Mouse (Mus musculus) midbrain, embryonic 10.5 days (tissue): ENCODE results near the gene Rln1. TPM values are rescaled to one million over a fixed set of nuclear protein-coding genes. Genes with fewer than 3 reads are reported as not detected.

Source experiments
- DNase-seq: peaks from one replicate; pipeline ENCODE4 v3.0.0-alpha.2; 2017; ENCODE audit warnings: low spot score
- H3K27ac ChIP-seq: fragments of 300-500 bp; sonication (generic); replicated peaks from 2 replicates; pipeline ENCODE4 v1.5.1; 2016; ENCODE audit warnings: mild to moderate bottlenecking
- H3K27me3 ChIP-seq: fragments of 300-500 bp; sonication (generic); 2 replicates; pipeline ENCODE4 v1.6.1; 2016; ENCODE audit warnings: low read depth, mild to moderate bottlenecking; ENCODE audit not compliant: poor library complexity, severe bottlenecking
- H3K36me3 ChIP-seq: fragments of 300-500 bp; sonication (generic); 2 replicates; pipeline ENCODE4 v1.6.1; 2016; ENCODE audit warnings: mild to moderate bottlenecking, moderate library complexity
- H3K4me1 ChIP-seq: fragments of 300-500 bp; sonication (generic); 2 replicates; pipeline ENCODE4 v1.6.1; 2016
- H3K4me3 ChIP-seq: fragments of 300-500 bp; sonication (generic); 2 replicates; pipeline ENCODE4 v1.5.1; 2016; ENCODE audit warnings: mild to moderate bottlenecking, moderate library complexity
- H3K9me3 ChIP-seq: fragments of 300-500 bp; sonication (generic); replicated peaks from 2 replicates; pipeline ENCODE4 v1.6.1; 2016; ENCODE audit warnings: mild to moderate bottlenecking
- WGBS: fragments of 180-500 bp; shearing (Covaris S2); methylation state at CpG from one replicate; pipeline ENCODE4 v1.1.7; 2016; 5-methylcytosine and 5-hydroxymethylcytosine counted together
- polyA plus RNA-seq: library from polyadenylated mRNA; unstranded; fragments of >200 nt; fragmentation: Nextera tagmentation; extraction: Ambion mirVana; gene quantifications from 2 replicates; pipeline ENCODE4 v1.2.1, GENCODE M21; 2016

Rln1 gene
- polyA plus RNA-seq, 1 experiment from 2014 or later = 1.3 TPM

- Histone ChIP-seq H3K9me3 (no peaks in the 10 kb centered on the region), H3K4me3 (no peak overlapping the region), H3K27me3 (no peaks in the 10 kb centered on the region), H3K36me3 (no peaks in the 10 kb centered on the region), H3K4me1 (peaks cover 8% of the 10 kb centered on the region), H3K27ac (no peak overlapping the region)
- 57% methylated on average over 5 of the region's 5 CpGs for WGBS
- DNase-seq = no peak
Observed at GRCm38 (mm10) chr19:29350991-29351390, 16.5 kb upstream of the Rln1 start.

- Histone ChIP-seq H3K36me3 (no peaks in the 10 kb centered on the region), H3K9me3 (no peaks in the 10 kb centered on the region), H3K4me3 (no peak overlapping the region), H3K27me3 (no peaks in the 10 kb centered on the region), H3K4me1 (peaks cover 1% of the 10 kb centered on the region; the same call in 1 of the 2 replicates), H3K27ac (no peak overlapping the region)
- WGBS = 86% methylated on average over 6 of the region's 6 CpGs
- DNase-seq = no peak
Observed at GRCm38 (mm10) chr19:29345636-29346035, 11.2 kb upstream of the Rln1 start.

GRCm38 (mm10) chr19:29344868-29345267 lies 10.4 kb upstream of the Rln1 start:
- no peaks in the 10 kb centered on the region for H3K36me3 ChIP-seq
- no peak overlapping the region for H3K27ac ChIP-seq
- DNase-seq = no peak

GRCm38 (mm10) chr19:29342281-29342680 lies 7.8 kb upstream of the Rln1 start:
- Histone ChIP-seq H3K4me1 (no peaks in the 10 kb centered on the region), H3K27me3 (no peaks in the 10 kb centered on the region), H3K36me3 (no peaks in the 10 kb centered on the region), H3K4me3 (no peak overlapping the region), H3K9me3 (no peaks in the 10 kb centered on the region), H3K27ac (no peak overlapping the region)
- 87% methylated on average over 6 of the region's 6 CpGs for WGBS
- DNase-seq = no peak

More at GRCm38 (mm10) chr19:29344868-29345267, 10.4 kb upstream of the Rln1 start:
- no peak overlapping the region for H3K4me3 ChIP-seq
- no peaks in the 10 kb centered on the region for H3K4me1 ChIP-seq
- no peaks in the 10 kb centered on the region for H3K27me3 ChIP-seq
- no peaks in the 10 kb centered on the region for H3K9me3 ChIP-seq

DNA sequence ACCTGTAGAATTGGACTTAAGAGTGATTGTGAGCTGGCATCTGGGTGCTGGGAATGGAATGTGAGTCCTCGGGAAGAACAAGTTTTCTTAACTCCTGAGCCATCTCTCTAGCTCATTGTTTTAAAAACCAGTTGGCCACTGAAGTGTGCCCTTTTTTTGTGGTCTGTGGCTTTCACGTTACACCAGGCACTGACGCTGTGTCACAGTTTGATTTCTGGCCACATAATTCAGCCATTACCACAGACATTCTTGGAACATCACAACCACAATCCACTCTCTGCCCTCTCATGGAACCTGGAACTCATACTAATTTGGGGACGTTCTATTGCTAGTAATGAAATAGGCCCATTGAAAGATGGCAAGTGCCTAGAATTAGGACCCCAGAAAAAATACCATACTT lies 6.6 kb upstream of the Rln1 start:
- no peak overlapping the region for H3K27ac ChIP-seq
- H3K4me1 ChIP-seq = no peaks in the 10 kb centered on the region
- H3K36me3 ChIP-seq = no peaks in the 10 kb centered on the region
- no peaks in the 10 kb centered on the region for H3K27me3 ChIP-seq
- no peaks in the 10 kb centered on the region for H3K9me3 ChIP-seq
- no peak for DNase-seq
- WGBS = 87% methylated on average over 4 of the region's 4 CpGs
- no peak overlapping the region for H3K4me3 ChIP-seq

GRCm38 (mm10) chr19:29336624-29337023 lies 2.2 kb upstream of the Rln1 start:
- WGBS = 92% methylated on average over 2 of the region's 2 CpGs
- Histone ChIP-seq H3K4me3 (no peak overlapping the region), H3K9me3 (no peaks in the 10 kb centered on the region), H3K27ac (no peak overlapping the region), H3K36me3 (no peaks in the 10 kb centered on the region), H3K4me1 (peaks cover 11% of the 10 kb centered on the region), H3K27me3 (peaks cover 27% of the 10 kb centered on the region)
- DNase-seq = no peak

GRCm38 (mm10) chr19:29326822-29327552 lies 7.5 kb downstream of the Rln1 start:
- peaks cover 13% of the 10 kb centered on the region for H3K4me1 ChIP-seq
- no peak for DNase-seq
- WGBS = 77% methylated on average over 13 of the region's 13 CpGs
- no peak overlapping the region for H3K27ac ChIP-seq
- no peaks in the 10 kb centered on the region for H3K9me3 ChIP-seq
- H3K36me3 ChIP-seq = no peaks in the 10 kb centered on the region
- no peak overlapping the region for H3K4me3 ChIP-seq
- peaks cover 21% of the 10 kb centered on the region for H3K27me3 ChIP-seq

DNA sequence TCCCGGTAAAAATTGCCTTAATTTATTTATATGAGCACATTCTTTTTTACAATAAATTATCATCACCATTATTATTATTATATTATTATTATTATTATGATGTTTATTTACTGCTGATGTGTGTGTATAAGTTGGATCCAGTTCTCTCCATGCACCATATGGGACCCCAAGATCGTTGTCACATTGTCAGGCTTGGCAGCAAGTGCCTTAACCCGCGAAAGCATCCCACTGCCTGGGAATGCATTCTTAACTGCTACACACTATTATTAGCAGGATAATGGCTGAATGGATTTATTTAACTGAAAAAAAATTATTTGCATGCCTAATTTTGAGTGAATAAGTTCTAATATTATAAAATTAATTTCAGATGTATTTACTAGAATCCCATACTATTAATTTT lies 8.1 kb downstream of the Rln1 start:
- DNase-seq = no peak
- no peak overlapping the region for H3K4me3 ChIP-seq
- no peak overlapping the region for H3K27ac ChIP-seq
- H3K36me3 ChIP-seq = no peaks in the 10 kb centered on the region
- 96% methylated on average over 4 of the region's 4 CpGs for WGBS
- peaks cover 13% of the 10 kb centered on the region for H3K4me1 ChIP-seq
- no peaks in the 10 kb centered on the region for H3K9me3 ChIP-seq
- H3K27me3 ChIP-seq = peaks cover 21% of the 10 kb centered on the region

DNA sequence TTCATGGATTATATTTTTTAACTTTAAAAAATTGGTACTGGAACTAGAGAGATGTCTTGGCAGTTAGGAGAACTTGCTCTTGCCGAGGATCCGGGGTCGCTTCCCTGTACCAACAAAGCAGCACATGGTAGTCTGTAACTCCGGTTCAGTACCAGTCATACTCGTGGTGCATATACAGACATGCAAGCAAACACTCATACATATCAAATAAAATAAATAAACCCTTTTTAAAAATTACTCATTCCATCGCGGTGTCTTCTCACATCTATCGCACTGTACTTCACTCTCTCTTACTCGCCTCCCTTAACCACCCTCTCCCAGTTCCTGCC lies 8.7 kb downstream of the Rln1 start:
- DNase-seq = no peak
- Histone ChIP-seq H3K27me3 (peaks cover 21% of the 10 kb centered on the region), H3K36me3 (no peaks in the 10 kb centered on the region), H3K4me3 (peak overlapping the region; percentile 54; the same call in 1 of the 2 replicates), H3K9me3 (no peaks in the 10 kb centered on the region), H3K4me1 (peaks cover 13% of the 10 kb centered on the region), H3K27ac (no peak overlapping the region)
- 74% methylated on average over 9 of the region's 9 CpGs for WGBS

- Histone ChIP-seq H3K9me3 (no peaks in the 10 kb centered on the region), H3K27me3 (peaks cover 21% of the 10 kb centered on the region), H3K27ac (peak within 1 kb of the TSS; percentile 61), H3K4me3 (peak within 1 kb of the TSS; percentile 54), H3K4me1 (peaks cover 13% of the 10 kb centered on the region), H3K36me3 (no peaks in the 10 kb centered on the region)
- WGBS = 6% methylated on average over 31 of the region's 31 CpGs
- DNase-seq = peak; percentile 84
Observed at GRCm38 (mm10) chr19:29325053-29325851, 9.2 kb downstream of the Rln1 start, which contains the start of gene Insl6. Insl6 (minus strand) TSS chr19:29325356.

DNA sequence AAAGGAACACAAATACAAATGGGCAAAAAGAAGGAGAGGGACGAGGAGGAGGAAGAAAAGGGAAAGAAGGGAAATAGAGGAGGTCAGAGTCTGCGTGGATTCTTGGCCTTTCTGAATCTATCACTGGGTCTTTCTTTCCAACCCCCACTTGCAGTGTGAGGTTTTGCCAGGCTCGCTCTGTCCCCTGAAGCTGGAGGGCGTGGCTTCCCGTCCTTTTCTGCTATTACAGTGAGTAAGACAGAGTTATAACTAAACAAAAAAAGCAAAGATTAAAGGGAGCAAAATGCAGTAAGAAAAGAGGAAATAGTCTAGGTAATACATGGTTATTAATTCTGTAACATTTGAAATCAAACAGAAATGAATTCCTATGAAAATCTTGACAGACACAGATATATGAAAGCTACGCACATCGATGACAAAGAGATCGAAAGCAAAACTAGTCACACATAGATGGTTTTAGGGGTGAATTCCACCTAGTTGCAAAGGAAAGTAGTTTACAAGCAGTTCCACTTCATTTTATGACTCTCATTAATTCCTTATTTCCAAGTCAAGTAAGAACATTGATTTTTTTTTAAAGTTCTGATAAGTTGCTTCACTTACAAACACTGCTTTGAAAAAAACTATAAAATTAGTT lies 10.9 kb downstream of the Rln1 start:
- Histone ChIP-seq H3K27me3 (peaks cover 21% of the 10 kb centered on the region), H3K4me3 (no peak overlapping the region), H3K9me3 (no peaks in the 10 kb centered on the region), H3K27ac (no peak overlapping the region), H3K36me3 (no peaks in the 10 kb centered on the region), H3K4me1 (peaks cover 13% of the 10 kb centered on the region)
- DNase-seq = no peak
- 80% methylated on average over 8 of the region's 8 CpGs for WGBS

GRCm38 (mm10) chr19:29312661-29313060 lies 21.8 kb downstream of the Rln1 start:
- DNase-seq = no peak
- Histone ChIP-seq H3K27me3 (no peaks in the 10 kb centered on the region), H3K4me3 (no peak overlapping the region), H3K36me3 (peaks cover 41% of the 10 kb centered on the region), H3K9me3 (peaks cover 16% of the 10 kb centered on the region), H3K4me1 (no peaks in the 10 kb centered on the region), H3K27ac (no peak overlapping the region)
- WGBS = 73% methylated on average over 7 of the region's 7 CpGs

DNA sequence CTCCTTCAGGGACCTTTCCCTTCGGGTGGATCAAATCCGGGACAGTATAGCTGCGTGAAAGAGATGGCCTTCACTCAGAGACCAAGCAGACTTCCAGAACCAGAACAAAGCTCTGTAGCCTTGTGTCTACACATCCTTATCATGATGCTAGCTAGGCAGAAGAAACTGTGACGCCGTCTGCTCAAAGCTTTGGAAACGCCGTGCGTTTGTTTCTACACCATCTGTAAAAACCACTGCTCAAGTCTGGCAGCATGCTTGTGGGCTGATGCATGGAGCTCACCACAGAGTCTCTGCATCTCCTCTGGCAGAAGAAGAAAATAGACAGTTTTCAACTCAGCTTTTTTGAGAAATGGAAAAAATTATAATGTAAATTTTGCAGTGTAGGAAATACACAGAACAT lies 22.7 kb downstream of the Rln1 start:
- H3K4me3 ChIP-seq = no peak overlapping the region
- peaks cover 11% of the 10 kb centered on the region for H3K9me3 ChIP-seq
- H3K4me1 ChIP-seq = no peaks in the 10 kb centered on the region
- peaks cover 39% of the 10 kb centered on the region for H3K36me3 ChIP-seq
- DNase-seq = no peak
- WGBS = 95% methylated on average over 8 of the region's 8 CpGs
- no peak overlapping the region for H3K27ac ChIP-seq
- no peaks in the 10 kb centered on the region for H3K27me3 ChIP-seq
